Mouse (Mus musculus): ENCODE results near the gene Fank1.
"Not testable (repeated sequence)": the region's sequence is repeated elsewhere in the genome, so short reads cannot be mapped to it uniquely, and the experiment has no call there.

Gene Fank1

GRCm38 (mm10) chr7:133824579-133824978 is 47.9 kb downstream of the Fank1 start:
- in situ Hi-C loops (cut with MboI; ENCODE audit: low sequenced_read_pairs) = no loop called here

GRCm38 (mm10) chr7:133828514-133828913 is 51.9 kb downstream of the Fank1 start:
- in situ Hi-C loops (cut with MboI; ENCODE audit: low sequenced_read_pairs) = no loop called here

- in situ Hi-C loops (cut with MboI; ENCODE audit: low sequenced_read_pairs) = no loop called here
These were observed 52.9 kb downstream of the Fank1 start for GRCm38 (mm10) chr7:133829579-133829978.

GRCm38 (mm10) chr7:133839546-133839945 is 62.9 kb downstream of the Fank1 start:
- in situ Hi-C loops (cut with MboI; ENCODE audit: low sequenced_read_pairs) = no loop called here

- in situ Hi-C loops (cut with MboI; ENCODE audit: low sequenced_read_pairs) = no loop called here
These were observed 65.4 kb downstream of the Fank1 start for GRCm38 (mm10) chr7:133842079-133842478.

GRCm38 (mm10) chr7:133847175-133847574 is 70.5 kb downstream of the Fank1 start:
- in situ Hi-C loops (cut with MboI; ENCODE audit: low sequenced_read_pairs) = no loop called here

- in situ Hi-C loops (cut with MboI; ENCODE audit: low sequenced_read_pairs) = no loop called here
These were observed 71.5 kb downstream of the Fank1 start for GRCm38 (mm10) chr7:133848180-133848579.

- in situ Hi-C loops (cut with MboI; ENCODE audit: low sequenced_read_pairs) = no loop called here
These were observed 74.1 kb downstream of the Fank1 start for GRCm38 (mm10) chr7:133850735-133851134.

- in situ Hi-C loops (cut with MboI; ENCODE audit: low sequenced_read_pairs) = no loop called here
These were observed 79.6 kb downstream of the Fank1 start for GRCm38 (mm10) chr7:133856278-133856677.

- in situ Hi-C loops (cut with MboI; ENCODE audit: low sequenced_read_pairs) = no loop called here
These were observed 81.8 kb downstream of the Fank1 start for GRCm38 (mm10) chr7:133858506-133858905.

GRCm38 (mm10) chr7:133859548-133859947 is 82.9 kb downstream of the Fank1 start:
- in situ Hi-C loops (cut with MboI; ENCODE audit: low sequenced_read_pairs) = no loop called here

GRCm38 (mm10) chr7:133862233-133862632 is 85.6 kb downstream of the Fank1 start:
- in situ Hi-C loops (cut with MboI; ENCODE audit: low sequenced_read_pairs) = no loop called here

GRCm38 (mm10) chr7:133862723-133863122 is 86.1 kb downstream of the Fank1 start:
- in situ Hi-C loops (cut with MboI; ENCODE audit: low sequenced_read_pairs) = no loop called here

- in situ Hi-C loops (cut with MboI; ENCODE audit: low sequenced_read_pairs) = no loop called here
These were observed 86.5 kb downstream of the Fank1 start for GRCm38 (mm10) chr7:133863151-133863550.

- in situ Hi-C loops (cut with MboI; ENCODE audit: low sequenced_read_pairs) = no loop called here
These were observed 87.0 kb downstream of the Fank1 start for GRCm38 (mm10) chr7:133863684-133864083.

- in situ Hi-C loops (cut with MboI; ENCODE audit: low sequenced_read_pairs) = no loop called here
These were observed 93.6 kb downstream of the Fank1 start for GRCm38 (mm10) chr7:133870265-133870664.

GRCm38 (mm10) chr7:133872701-133873100 is 96.0 kb downstream of the Fank1 start:
- in situ Hi-C loops (cut with MboI; ENCODE audit: low sequenced_read_pairs) = no loop called here

- in situ Hi-C loops (cut with MboI; ENCODE audit: low sequenced_read_pairs) = no loop called here
These were observed 99.5 kb downstream of the Fank1 start for GRCm38 (mm10) chr7:133876139-133876538.

GRCm38 (mm10) chr7:133876646-133877342 is 100.1 kb downstream of the Fank1 start:
- in situ Hi-C loops (cut with MboI; ENCODE audit: low sequenced_read_pairs) = no loop called here

- in situ Hi-C loops (cut with MboI; ENCODE audit: low sequenced_read_pairs) = no loop called here
These were observed 103.1 kb downstream of the Fank1 start for GRCm38 (mm10) chr7:133879761-133880160.

- in situ Hi-C loops (cut with MboI; ENCODE audit: low sequenced_read_pairs) = not testable (repeated sequence)
These were observed 108.2 kb downstream of the Fank1 start for GRCm38 (mm10) chr7:133884759-133885431.

Measured in CH12F3 (cell line).